Mouse (Mus musculus) liver, adult 2 months (tissue): Measurements from ENCODE around the gene Map3k7cl.

Experiments used
- CTCF ChIP-seq: fragments of 200-500 bp; IDR thresholded peaks from 2 replicates; pipeline ENCODE4 v1.5.1; 2011; ENCODE audit warnings: low read depth, low read length, control low read depth
- POLR2A ChIP-seq: fragments of 200-500 bp; IDR thresholded peaks from 2 replicates; pipeline ENCODE4 v1.6.1; 2011; ENCODE audit warnings: low read length, control low read depth; ENCODE audit not compliant: insufficient read depth; ENCODE audit errors: extremely low read depth

- TF ChIP-seq POLR2A (no peak), CTCF (no peak)
These were observed 72.7 kb downstream of the Map3k7cl start for GRCm38 (mm10) chr16:87625816-87626215.
